Mouse (Mus musculus) liver, embryonic 15.5 days (tissue): ENCODE results near the gene Mum1. TPM values are rescaled to one million over a fixed set of nuclear protein-coding genes. Genes with fewer than 3 reads are reported as not detected.

Source experiments
- ATAC-seq: fragments of 200-750 bp; cut with Nextera tagmentation; 2 replicates; pipeline ENCODE4 v1.8.0; 2017; ENCODE audit warnings: moderate number of reproducible peaks, mild to moderate bottlenecking, moderate library complexity; ENCODE audit not compliant: insufficient read depth
- H3K27ac ChIP-seq: fragments of 300-500 bp; sonication (generic); replicated peaks from 2 replicates; pipeline ENCODE4 v1.5.1; 2015; ENCODE audit warnings: mild to moderate bottlenecking, inconsistent platforms
- H3K27me3 ChIP-seq: fragments of 300-500 bp; sonication (generic); 2 replicates; pipeline ENCODE4 v1.6.1; 2015; ENCODE audit warnings: mild to moderate bottlenecking, inconsistent platforms
- H3K36me3 ChIP-seq: fragments of 300-500 bp; sonication (generic); replicated peaks from 2 replicates; pipeline ENCODE4 v1.6.1; 2015; ENCODE audit warnings: moderate library complexity, mild to moderate bottlenecking, inconsistent platforms
- H3K4me1 ChIP-seq: fragments of 300-500 bp; sonication (generic); replicated peaks from 2 replicates; pipeline ENCODE4 v1.6.1; 2015; ENCODE audit warnings: inconsistent platforms
- H3K4me2 ChIP-seq: fragments of 300-500 bp; sonication (generic); 2 replicates; pipeline ENCODE4 v1.6.1; 2015; ENCODE audit warnings: moderate library complexity, mild to moderate bottlenecking, inconsistent platforms
- H3K4me3 ChIP-seq: fragments of 300-500 bp; sonication (generic); replicated peaks from 2 replicates; pipeline ENCODE4 v1.5.1; 2015; ENCODE audit warnings: mild to moderate bottlenecking, inconsistent platforms
- H3K9ac ChIP-seq: fragments of 300-500 bp; sonication (generic); 2 replicates; pipeline ENCODE4 v1.6.1; 2015; ENCODE audit warnings: moderate library complexity, mild to moderate bottlenecking, inconsistent platforms
- H3K9me3 ChIP-seq: fragments of 300-500 bp; sonication (generic); replicated peaks from 2 replicates; pipeline ENCODE4 v1.6.1; 2016; ENCODE audit warnings: inconsistent platforms
- WGBS: fragments of 180-500 bp; shearing (Covaris S2); methylation state at CpG from one replicate; pipeline ENCODE4 v1.1.7; 2015; ENCODE audit warnings: mixed read lengths; ENCODE audit not compliant: insufficient replicate concordance; 5-methylcytosine and 5-hydroxymethylcytosine counted together
- polyA plus RNA-seq: library from polyadenylated mRNA; unstranded; fragments of >200 nt; fragmentation: Nextera tagmentation; extraction: Ambion mirVana; gene quantifications from 2 replicates; pipeline ENCODE4 v1.2.1, GENCODE M21; 2015

The Mum1 gene
- polyA plus RNA-seq, 1 experiment from 2014 or later, result 16.6 TPM

DNA sequence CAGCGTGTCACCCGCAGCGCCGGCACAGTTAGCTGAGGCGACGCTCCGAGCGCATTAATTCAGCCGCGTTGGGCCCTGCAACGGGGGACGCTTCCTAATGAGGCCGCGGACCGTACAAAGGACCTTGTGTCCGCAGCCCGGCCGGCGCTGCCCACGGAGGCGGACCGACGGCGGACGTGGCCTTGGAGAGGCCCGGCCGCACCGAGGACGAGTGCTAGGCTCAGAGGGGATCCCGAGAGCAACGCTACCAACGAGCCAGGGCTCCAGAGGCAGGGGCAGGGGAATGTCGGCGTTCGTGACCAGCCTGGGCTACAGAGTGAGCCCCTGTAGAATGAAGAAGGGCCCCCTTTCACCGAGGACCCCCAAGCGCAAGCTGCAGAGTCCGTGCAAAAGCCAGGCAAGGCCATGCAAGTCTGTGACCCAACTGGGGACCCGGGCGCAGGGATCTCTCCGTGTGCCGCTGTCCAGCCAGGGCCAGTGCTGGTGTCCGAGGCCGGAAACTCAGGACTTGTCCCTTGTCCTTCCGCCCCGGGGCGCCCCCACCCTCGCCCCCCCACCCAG, 35.7 kb upstream of the Mum1 start:
- H3K9ac ChIP-seq, result no peak overlapping the region
- peaks cover 14% of the 10 kb centered on the region; the same call in 1 of the 2 replicates for H3K4me1 ChIP-seq
- ATAC-seq, result no peak
- H3K4me2 ChIP-seq, result peak overlapping the region; percentile 56
- peaks cover 92% of the 10 kb centered on the region for H3K27me3 ChIP-seq
- no peaks in the 10 kb centered on the region for H3K36me3 ChIP-seq
- WGBS, result under 1% methylated on average over 48 of the region's 48 CpGs
- no peaks in the 10 kb centered on the region for H3K9me3 ChIP-seq
- no peak overlapping the region for H3K27ac ChIP-seq
- H3K4me3 ChIP-seq, result peak overlapping the region; percentile 33

DNA sequence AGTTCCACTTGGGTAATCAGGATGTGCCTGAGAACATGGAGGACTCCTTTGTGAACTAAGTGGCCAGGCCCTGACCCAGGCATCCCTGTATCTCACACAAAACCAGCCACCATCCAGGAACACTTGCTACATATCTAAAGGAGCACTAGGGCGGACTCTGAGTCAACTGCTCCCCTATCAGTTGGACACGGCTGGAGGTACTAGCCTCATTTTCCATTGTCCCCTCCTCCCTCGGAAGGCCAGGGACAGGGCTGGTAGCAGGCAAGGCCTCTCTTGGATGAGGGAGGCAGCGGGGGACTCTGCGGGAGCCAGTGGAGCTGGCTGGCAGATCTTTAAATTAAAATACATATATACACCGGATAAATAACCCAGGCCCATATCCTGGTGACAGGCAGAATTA, 32.3 kb upstream of the Mum1 start:
- Histone ChIP-seq H3K4me3 (no peak overlapping the region), H3K4me1 (peaks cover 14% of the 10 kb centered on the region; the same call in 1 of the 2 replicates), H3K9me3 (no peaks in the 10 kb centered on the region), H3K27ac (no peak overlapping the region), H3K4me2 (no peak overlapping the region), H3K36me3 (no peaks in the 10 kb centered on the region), H3K27me3 (peaks cover 62% of the 10 kb centered on the region), H3K9ac (no peak overlapping the region)
- no peak for ATAC-seq
- 53% methylated on average over 6 of the region's 6 CpGs for WGBS

DNA sequence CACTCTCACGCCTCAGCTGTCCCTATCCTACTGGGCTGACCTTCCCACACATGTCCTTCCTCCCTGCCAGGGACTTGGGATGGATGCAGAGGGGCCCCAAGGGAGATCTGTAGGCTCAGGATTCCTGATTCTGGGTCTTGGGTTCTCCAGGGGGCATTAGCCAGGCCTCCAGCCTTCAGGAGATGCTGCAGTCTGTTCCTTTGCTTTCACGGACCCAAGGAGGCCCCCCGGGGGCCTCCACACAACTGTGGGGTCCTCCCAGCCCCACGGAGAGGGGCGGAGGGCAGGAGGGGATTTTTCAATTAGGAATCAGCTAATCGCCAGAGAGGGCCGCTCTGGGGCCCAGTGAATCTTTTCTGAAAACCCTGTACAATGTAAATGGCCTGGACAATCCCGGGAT, 31.8 kb upstream of the Mum1 start:
- Histone ChIP-seq H3K36me3 (no peaks in the 10 kb centered on the region), H3K4me3 (no peak overlapping the region), H3K27ac (no peak overlapping the region), H3K4me1 (peaks cover 14% of the 10 kb centered on the region; the same call in 1 of the 2 replicates), H3K4me2 (no peak overlapping the region), H3K9ac (no peak overlapping the region), H3K27me3 (peaks cover 57% of the 10 kb centered on the region), H3K9me3 (no peaks in the 10 kb centered on the region)
- ATAC-seq, result no peak
- 57% methylated on average over 8 of the region's 8 CpGs for WGBS

DNA sequence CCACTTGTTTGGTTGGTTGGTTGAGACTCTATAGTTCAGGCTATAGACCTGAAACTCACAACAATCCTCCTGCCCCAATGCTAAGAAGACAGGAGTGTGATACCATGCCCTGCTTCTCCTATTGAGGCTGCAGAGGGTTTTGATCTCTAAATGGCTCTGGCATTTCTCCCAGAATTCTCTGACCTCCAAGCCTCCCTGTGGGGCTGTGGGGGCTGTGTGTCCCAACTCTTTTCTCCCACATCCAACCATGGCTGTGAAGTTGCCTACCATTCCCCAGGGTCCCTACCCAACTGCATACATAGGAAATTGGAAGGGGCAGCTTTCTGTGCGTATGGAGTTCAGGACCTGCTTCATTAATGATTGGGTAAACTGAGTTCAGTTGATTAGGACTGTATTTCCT, 30.1 kb upstream of the Mum1 start:
- Histone ChIP-seq H3K36me3 (no peaks in the 10 kb centered on the region), H3K9ac (no peak overlapping the region), H3K4me1 (no peaks in the 10 kb centered on the region), H3K9me3 (no peaks in the 10 kb centered on the region), H3K27me3 (peaks cover 46% of the 10 kb centered on the region), H3K4me2 (no peak overlapping the region), H3K27ac (no peak overlapping the region), H3K4me3 (no peak overlapping the region)
- WGBS, result 81% methylated on average over 1 of the region's 1 CpGs
- ATAC-seq, result no peak

DNA sequence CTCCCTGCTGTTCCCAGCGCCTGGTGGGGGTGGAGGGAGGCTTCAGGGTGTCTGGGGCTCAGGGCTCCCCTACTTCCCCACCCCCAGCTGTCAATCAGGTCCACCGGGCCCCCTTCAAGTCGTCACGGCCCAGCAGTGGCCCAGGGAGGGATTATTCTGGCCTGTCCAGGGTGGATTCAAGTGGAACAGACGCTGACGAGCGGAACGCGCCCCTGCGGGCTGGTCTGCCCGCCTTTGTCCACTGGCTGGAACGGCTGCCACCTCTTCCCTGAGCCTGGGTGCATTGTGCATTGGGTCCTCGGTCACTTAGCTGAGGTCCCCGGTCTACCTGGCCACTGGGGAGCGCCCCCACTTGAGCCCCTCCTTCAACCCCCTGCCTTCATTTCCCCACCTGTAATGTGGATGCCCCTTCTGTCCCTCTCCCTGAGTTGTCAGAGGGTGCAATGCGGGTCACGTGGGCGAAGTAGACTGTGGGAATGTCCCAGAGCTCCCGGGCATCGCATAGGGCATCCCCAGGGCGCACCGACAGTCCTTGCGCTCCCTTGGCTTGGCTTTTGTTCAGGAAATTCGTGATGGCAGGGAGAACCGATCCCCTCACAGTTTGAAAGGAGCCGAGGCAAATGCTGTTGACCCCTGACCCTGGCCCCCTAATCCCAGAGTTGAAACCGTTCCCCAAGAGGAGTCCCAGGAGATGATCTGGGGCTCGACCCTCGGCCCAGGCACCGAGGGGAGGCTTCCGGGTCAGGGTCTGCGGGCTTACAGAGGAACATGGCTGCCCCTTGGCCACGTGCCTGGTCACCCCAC, 29.3 kb upstream of the Mum1 start:
- no peak for ATAC-seq
- Histone ChIP-seq H3K9ac (no peak overlapping the region), H3K4me3 (no peak overlapping the region), H3K9me3 (no peaks in the 10 kb centered on the region), H3K27ac (no peak overlapping the region), H3K4me1 (no peaks in the 10 kb centered on the region), H3K4me2 (no peak overlapping the region), H3K27me3 (peaks cover 38% of the 10 kb centered on the region), H3K36me3 (no peaks in the 10 kb centered on the region)
- WGBS, result 73% methylated on average over 33 of the region's 33 CpGs

DNA sequence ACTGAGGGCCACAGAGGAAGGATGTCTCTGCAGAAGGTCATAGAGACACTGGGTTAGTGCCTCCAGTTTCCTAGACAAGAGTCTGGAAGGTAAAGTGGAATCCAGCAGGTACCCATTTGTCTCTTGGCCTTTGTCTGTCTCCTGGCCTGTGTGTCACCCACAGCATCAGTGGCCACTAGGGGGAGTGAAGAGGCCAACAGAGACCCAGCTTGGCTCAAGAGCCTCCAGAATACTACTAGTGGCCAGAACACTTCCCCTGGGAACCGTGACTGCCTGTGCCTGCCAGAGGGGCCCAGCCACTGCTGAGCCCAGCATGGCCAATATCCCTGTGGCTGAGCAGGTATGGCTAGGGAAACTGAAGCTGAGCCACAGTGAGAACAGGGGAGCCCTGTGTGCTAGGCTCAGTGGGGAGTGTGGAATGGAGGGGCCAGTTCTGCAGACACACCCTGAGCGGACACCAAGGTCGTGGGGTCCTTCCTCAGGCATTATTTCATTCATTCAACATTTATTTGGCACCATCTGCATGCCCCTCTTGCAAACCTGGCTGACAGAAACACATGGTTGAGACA, 26.7 kb upstream of the Mum1 start:
- no peaks in the 10 kb centered on the region for H3K36me3 ChIP-seq
- no peak overlapping the region for H3K27ac ChIP-seq
- ATAC-seq, result peak; percentile 65
- peaks cover 18% of the 10 kb centered on the region for H3K27me3 ChIP-seq
- H3K4me1 ChIP-seq, result no peaks in the 10 kb centered on the region
- H3K4me2 ChIP-seq, result no peak overlapping the region
- H3K4me3 ChIP-seq, result no peak overlapping the region
- no peak overlapping the region for H3K9ac ChIP-seq
- H3K9me3 ChIP-seq, result no peaks in the 10 kb centered on the region
- WGBS, result 48% methylated on average over 3 of the region's 3 CpGs

DNA sequence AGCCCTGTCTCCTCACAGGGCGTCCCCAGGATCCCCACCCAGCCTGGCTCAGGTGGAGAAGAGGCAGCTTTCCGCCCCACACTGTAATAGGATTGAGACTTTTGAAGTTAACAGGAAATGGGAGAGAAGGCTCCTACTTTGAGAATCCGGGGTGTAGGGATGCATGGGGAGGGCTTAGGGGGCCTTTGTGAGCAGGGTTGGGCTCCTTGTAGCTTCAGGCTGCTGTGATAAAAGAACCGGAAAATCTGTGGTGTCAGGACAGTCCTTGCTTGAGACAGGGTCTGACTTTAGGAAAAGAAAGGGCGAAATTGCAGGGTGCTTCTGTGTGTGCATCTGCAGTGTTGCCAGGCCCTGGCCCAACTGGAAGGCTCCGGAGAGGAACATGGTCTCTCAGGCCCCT, 25.7 kb upstream of the Mum1 start:
- Histone ChIP-seq H3K4me2 (no peak overlapping the region), H3K9ac (no peak overlapping the region), H3K9me3 (no peaks in the 10 kb centered on the region), H3K4me1 (no peaks in the 10 kb centered on the region), H3K36me3 (no peaks in the 10 kb centered on the region), H3K27me3 (peaks cover 19% of the 10 kb centered on the region), H3K27ac (no peak overlapping the region), H3K4me3 (no peak overlapping the region)
- no peak for ATAC-seq
- 67% methylated on average over 6 of the region's 6 CpGs for whole genome bisulfite sequencing

DNA sequence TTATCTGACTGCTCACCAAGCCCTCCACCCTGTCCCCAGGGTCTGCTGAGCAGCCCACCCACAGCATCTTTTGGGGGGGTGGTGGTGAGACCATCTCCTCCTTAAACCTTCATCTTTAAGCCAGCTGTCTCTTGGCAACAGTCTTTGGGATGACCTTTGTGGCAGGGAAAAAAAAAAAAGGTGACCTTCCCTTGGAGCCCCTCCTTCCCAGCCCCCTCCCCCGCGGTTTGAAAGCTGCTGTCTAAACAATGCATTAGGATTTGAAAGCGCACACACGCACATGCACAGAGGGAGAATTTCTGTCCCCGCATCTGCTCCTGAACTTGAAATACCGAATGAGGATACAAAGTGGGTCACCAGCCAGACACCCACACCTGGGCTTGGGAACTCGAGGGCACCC, 22.2 kb upstream of the Mum1 start:
- H3K9ac ChIP-seq, result no peak overlapping the region
- no peak overlapping the region for H3K4me3 ChIP-seq
- H3K27me3 ChIP-seq, result peaks cover 41% of the 10 kb centered on the region
- no peaks in the 10 kb centered on the region for H3K36me3 ChIP-seq
- no peak overlapping the region for H3K27ac ChIP-seq
- no peaks in the 10 kb centered on the region for H3K4me1 ChIP-seq
- H3K9me3 ChIP-seq, result no peaks in the 10 kb centered on the region
- WGBS, result 45% methylated on average over 7 of the region's 7 CpGs
- no peak overlapping the region for H3K4me2 ChIP-seq
- no peak for ATAC-seq

DNA sequence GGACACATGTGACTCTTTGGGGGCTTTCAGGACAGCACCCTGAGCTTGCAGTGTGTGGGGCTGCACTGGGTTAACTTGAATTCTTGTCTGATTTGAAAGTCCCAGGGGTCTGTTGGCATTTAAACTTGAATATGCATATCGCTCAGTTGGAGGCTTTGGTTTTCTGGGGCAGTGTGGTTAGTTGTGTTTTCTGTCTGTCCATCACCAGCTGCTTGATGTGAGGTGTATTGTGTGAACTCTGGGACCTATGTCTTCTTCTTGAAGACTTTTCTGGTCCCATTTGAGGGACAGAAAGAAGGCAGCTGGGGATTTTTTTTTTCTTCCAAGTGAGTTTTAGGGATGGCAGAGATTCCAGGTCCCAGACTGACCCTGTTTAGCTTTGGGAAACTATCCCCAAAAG, 19.0 kb upstream of the Mum1 start:
- H3K9me3 ChIP-seq, result no peaks in the 10 kb centered on the region
- no peak overlapping the region for H3K27ac ChIP-seq
- WGBS, result 71% methylated on average over 1 of the region's 1 CpGs
- H3K36me3 ChIP-seq, result no peaks in the 10 kb centered on the region
- H3K4me3 ChIP-seq, result no peak overlapping the region
- H3K9ac ChIP-seq, result no peak overlapping the region
- H3K4me1 ChIP-seq, result no peaks in the 10 kb centered on the region
- H3K4me2 ChIP-seq, result no peak overlapping the region
- no peak for ATAC-seq
- H3K27me3 ChIP-seq, result peaks cover 39% of the 10 kb centered on the region

DNA sequence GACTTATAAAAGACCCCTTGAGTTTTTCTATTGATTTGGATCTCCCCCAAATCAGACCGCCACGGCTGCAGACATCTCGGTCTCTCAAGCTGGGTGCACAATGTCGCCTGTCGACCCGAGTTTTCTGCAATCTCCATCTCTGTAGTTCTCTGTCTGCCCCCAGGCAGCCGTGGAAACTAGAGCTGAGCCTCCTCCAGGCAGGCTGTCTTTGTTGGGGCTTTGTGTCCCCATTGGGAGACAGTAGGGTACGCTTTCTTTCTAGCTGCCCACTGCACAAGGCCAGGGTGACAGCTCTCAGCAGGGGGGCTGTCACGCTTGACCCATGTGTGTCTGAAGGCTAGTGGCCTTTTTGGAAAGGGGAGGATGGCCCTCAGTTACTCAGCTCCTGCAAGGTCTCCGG, 18.6 kb upstream of the Mum1 start:
- no peak for ATAC-seq
- H3K9me3 ChIP-seq, result no peaks in the 10 kb centered on the region
- no peak overlapping the region for H3K4me2 ChIP-seq
- no peak overlapping the region for H3K9ac ChIP-seq
- 67% methylated on average over 10 of the region's 10 CpGs for WGBS
- H3K27me3 ChIP-seq, result peaks cover 39% of the 10 kb centered on the region
- H3K27ac ChIP-seq, result no peak overlapping the region
- H3K4me1 ChIP-seq, result no peaks in the 10 kb centered on the region
- H3K4me3 ChIP-seq, result no peak overlapping the region
- H3K36me3 ChIP-seq, result no peaks in the 10 kb centered on the region

DNA sequence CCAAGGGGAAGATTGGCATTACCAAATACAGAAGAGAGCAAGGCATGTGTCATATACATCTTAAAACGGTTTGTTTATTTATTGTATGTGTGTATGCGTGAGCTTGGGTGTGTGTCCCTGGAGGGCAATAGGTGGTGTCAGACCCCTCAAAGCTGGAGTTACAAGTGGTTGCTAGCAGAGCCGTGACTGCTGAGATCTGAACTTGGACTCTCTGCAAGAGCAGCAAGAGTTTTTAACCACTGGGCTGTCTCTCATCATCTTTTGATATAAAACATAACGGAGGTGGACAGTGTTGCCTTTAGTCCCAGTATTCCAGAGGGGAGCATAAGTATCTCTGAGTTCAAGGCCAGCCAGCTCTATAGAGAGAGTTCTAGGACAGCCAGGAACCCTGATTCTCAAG, 18.0 kb upstream of the Mum1 start:
- no peak for ATAC-seq
- 67% methylated on average over 4 of the region's 4 CpGs for WGBS

More for the DNA sequence above, 18.0 kb upstream of the Mum1 start:
- Histone ChIP-seq H3K4me3 (no peak overlapping the region), H3K4me2 (no peak overlapping the region), H3K9ac (no peak overlapping the region), H3K27ac (no peak overlapping the region), H3K9me3 (no peaks in the 10 kb centered on the region), H3K27me3 (peaks cover 39% of the 10 kb centered on the region), H3K4me1 (no peaks in the 10 kb centered on the region), H3K36me3 (no peaks in the 10 kb centered on the region)
